Mouse (Mus musculus): ENCODE data around the gene Olfr180. TPM values are rescaled to one million over a fixed set of nuclear protein-coding genes. Genes with fewer than 3 reads are reported as not detected.

Gene Olfr180
- not detected for total RNA-seq (2021)

GRCm38 (mm10) chr16:58929292-58929691 lies at the start of gene Olfr180:
Gene Olfr180, minus strand, starts transcription at chr16:58929392.
- DNase-seq, result no peak

DNA sequence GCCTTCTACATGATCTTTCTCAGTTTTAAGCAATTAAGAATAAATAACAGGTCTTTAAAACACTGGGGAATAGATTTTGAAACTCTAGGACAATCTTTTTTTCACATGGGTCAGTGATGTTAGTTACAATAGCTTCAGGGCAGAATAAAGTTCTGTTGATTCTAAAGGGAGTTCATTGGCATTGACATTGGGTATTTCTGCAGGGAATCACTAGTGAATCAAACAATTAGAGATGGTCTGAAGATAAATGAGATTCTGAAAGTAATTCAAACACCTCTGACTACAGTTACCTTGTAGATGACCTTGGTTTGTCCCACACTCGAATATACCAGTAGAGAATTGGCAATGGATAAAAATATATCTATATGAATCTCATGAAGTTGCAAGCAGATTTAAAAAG lies 537 bp downstream of the Olfr180 start, which contains the start of gene Olfr181:
Gene Olfr181 (minus strand): TSS at position 101 of the 400 bp plus-strand sequence.
- DNase-seq, result no peak

DNA sequence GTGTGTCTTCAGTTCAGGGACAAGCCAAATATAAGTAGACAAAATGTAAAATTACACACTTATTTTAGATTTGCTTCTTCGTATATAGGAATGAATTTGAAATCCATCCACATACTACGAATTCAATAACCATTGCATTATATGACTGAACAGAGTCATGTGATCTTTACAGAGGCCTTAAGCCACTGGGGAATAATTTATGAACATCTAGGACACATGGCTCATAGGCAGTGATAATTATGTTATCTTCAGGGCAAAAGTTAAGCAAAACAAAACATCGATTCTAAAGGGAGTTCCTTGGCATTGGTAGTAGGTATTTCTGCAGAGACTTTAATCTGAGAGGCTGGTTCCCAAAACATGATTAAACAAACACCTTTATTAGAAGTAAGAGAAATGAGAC lies 37.2 kb downstream of the Olfr180 start, which contains the start of gene Olfr178:
Gene Olfr178 (minus strand): TSS at position 101 of the 400 bp plus-strand sequence.
- DNase-seq, result no peak

DNA sequence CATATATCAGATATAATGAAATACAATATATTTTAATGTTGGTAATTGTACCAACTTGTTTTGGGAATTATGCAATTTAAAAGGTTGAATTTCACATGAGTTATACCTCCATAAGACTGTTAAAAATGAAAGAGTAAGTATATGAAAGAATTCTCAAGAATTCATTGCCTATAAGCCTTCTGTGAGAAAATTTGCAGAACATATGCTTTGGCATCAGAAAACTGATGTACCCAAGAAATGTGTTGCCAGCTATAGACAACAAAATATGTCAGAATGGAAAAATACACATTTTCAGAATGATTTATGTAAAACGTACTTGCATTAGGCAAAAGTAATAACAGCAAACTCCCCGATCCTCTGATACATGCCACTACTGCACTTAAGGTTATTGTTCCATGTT lies 44.8 kb downstream of the Olfr180 start:
- no peak for DNase-seq

DNA sequence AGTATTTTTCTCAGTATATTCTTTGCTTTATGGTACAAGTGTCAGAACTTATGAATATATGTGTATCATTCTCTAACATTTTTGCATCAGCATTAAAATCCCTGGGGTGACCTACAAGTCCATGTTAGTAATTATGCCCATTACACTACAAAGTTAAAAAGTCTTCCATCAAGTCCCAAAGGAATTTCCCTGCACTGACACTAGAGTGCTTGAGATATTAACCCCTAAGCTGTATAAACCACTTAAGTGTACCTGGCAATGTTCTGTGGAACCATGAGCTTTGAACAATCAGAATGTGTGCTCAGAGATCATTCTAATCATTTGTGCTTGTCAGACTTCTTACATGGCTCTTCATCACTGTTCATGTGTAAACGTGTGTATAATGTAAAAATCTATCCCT lies 54.5 kb downstream of the Olfr180 start, which contains the start of gene Olfr177:
Gene Olfr177 (minus strand): TSS at position 101 of the 400 bp plus-strand sequence.
- no peak for DNase-seq

Other genes starting within 250 kb of the Olfr180 start
- not detected for gene Gpr15, start 210.3 kb downstream of the Olfr180 start, total RNA-seq (2021)
- gene Cldnd1, start 201.5 kb downstream of the Olfr180 start, total RNA-seq (2021), result 10 to 100 TPM; 80.2 to 87.5 TPM
- not detected for gene Olfr172, start 166.2 kb downstream of the Olfr180 start, total RNA-seq (2021)
- not detected for gene Olfr173, start 129.1 kb downstream of the Olfr180 start, total RNA-seq (2021)
- gene Olfr175-ps1, start 102.6 kb downstream of the Olfr180 start, total RNA-seq (2021), result not detected
- gene Olfr177, start 54.6 kb downstream of the Olfr180 start, total RNA-seq (2021), result not detected
- gene Olfr178, start 37.3 kb downstream of the Olfr180 start, total RNA-seq (2021), result not detected
- gene Olfr181, start 637 bp downstream of the Olfr180 start, total RNA-seq (2021), result not detected
- gene Olfr183, start 66.0 kb upstream of the Olfr180 start, total RNA-seq (2021), result not detected
- gene Olfr186, start 100.9 kb upstream of the Olfr180 start, total RNA-seq (2021), result not detected
- not detected for gene Olfr187, start 110.4 kb upstream of the Olfr180 start, total RNA-seq (2021)
- gene Olfr190, start 148.6 kb upstream of the Olfr180 start, total RNA-seq (2021), result not detected
- not detected for gene Olfr191, start 160.4 kb upstream of the Olfr180 start, total RNA-seq (2021)
- not detected for gene Olfr193, start 182.5 kb upstream of the Olfr180 start, total RNA-seq (2021)
- gene Olfr194, start 191.7 kb upstream of the Olfr180 start, total RNA-seq (2021), result not detected
- gene Olfr195, start 217.7 kb upstream of the Olfr180 start, total RNA-seq (2021), result not detected
- not detected for gene Olfr196, start 241.1 kb upstream of the Olfr180 start, total RNA-seq (2021)